Mouse (Mus musculus): ENCODE results near the gene Myocos. TPM values are rescaled to one million over a fixed set of nuclear protein-coding genes. Genes with fewer than 3 reads are reported as not detected.
A peak's percentile ranks its signal among the peaks of the same experiment; 100 is the strongest.
"Not testable (repeated sequence)": the region's sequence is repeated elsewhere in the genome, so short reads cannot be mapped to it uniquely, and the experiment has no call there.

Myocos gene
- polyA plus RNA-seq, 1 experiment from 2014 or later, result not detected

DNA sequence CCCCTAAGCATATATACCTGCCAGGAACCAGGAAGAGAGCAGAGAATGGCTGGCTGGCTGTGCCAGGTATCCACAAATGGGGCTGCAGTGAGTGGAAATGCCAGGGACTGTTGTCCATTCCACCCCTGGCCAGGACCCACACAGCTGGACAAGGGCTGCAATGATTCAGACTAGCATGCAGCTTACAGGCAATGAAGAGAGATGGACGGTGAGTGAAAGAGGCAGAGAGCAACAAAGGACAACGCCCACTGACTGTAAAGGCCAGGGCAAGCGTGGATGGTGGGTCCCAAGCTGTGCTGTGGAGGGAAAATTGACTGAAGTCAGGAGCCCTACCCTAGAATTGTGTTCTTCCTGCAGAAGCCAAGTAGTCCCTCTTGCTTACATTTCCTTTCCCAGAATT, 21.5 kb downstream of the Myocos start:
- WGBS, result 64% methylated on average over 3 of the region's 3 CpGs
- Histone ChIP-seq H3K4me3 (ENCODE audit: control insufficient read depth in 1 of 2, insufficient read depth in 1 of 2, low read depth in 1 of 2, low read length in 2 of 2) (no peak overlapping the region), H3K9ac (ENCODE audit: low read length) (no peak overlapping the region), H3K36me3 (ENCODE audit: control insufficient read depth, insufficient read depth, low read length) (no peaks in the 10 kb centered on the region), H3K27ac (replicated peaks in 1 of 2; ENCODE audit: control insufficient read depth in 1 of 2, insufficient read depth in 1 of 2, low read depth in 2 of 2, low read length in 2 of 2) (no peak overlapping the region), H3K9me3 (ENCODE audit: control insufficient read depth, low read length) (peaks cover 8% of the 10 kb centered on the region), H3K4me2 (ENCODE audit: low read length) (no peak overlapping the region), H3K4me1 (ENCODE audit: control insufficient read depth in 2 of 2, insufficient read depth in 2 of 2, low read length in 2 of 2) (no peaks in the 10 kb centered on the region), H3K27me3 (ENCODE audit: control insufficient read depth, insufficient read depth, low read length) (no peaks in the 10 kb centered on the region)
- no peak for ATAC-seq (ENCODE audit: insufficient number of reproducible peaks, insufficient read depth, low FRiP score, low read depth)

DNA sequence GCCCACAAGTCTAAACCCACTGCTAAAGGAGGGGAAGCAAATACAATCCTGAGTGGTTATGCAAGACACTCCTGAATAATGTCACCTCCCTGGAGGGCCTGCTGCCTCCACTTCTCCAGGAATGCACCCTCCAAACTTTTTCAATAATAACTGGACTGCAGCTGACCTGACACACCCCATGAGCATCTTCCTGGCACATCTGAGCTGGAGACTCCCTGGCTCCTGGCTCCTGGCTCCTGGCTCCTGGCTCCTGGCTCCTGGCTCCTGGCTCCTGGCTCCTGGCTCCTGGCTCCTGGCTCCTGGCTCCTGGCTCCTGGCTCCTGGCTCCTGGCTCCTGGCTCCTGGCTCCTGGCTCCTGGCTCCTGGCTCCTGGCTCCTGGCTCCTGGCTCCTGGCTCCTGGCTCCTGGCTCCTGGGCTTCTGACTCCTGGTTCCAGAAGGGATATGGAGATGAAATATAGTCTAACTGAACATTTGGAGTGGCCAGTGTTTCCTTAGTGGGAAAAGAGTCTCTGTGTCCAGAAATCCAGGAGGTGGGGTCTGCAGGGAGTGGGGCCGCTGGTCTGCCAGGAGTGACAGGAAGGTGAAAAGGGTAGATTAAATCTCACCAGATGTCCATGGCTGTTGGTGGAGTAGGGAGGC, 22.6 kb downstream of the Myocos start:
- WGBS, result 44% methylated on average over 1 of the region's 1 CpGs
- H3K9me3 ChIP-seq (ENCODE audit: control insufficient read depth, low read length); H3K9ac ChIP-seq (ENCODE audit: low read length); H3K36me3 ChIP-seq (ENCODE audit: control insufficient read depth, insufficient read depth, low read length); H3K27ac ChIP-seq (replicated peaks in 1 of 2; ENCODE audit: control insufficient read depth in 1 of 2, insufficient read depth in 1 of 2, low read depth in 2 of 2, low read length in 2 of 2); ATAC-seq (ENCODE audit: insufficient number of reproducible peaks, insufficient read depth, low FRiP score, low read depth); H3K4me3 ChIP-seq (ENCODE audit: control insufficient read depth in 1 of 2, insufficient read depth in 1 of 2, low read depth in 1 of 2, low read length in 2 of 2); H3K4me1 ChIP-seq (ENCODE audit: control insufficient read depth in 2 of 2, insufficient read depth in 2 of 2, low read length in 2 of 2); H3K4me2 ChIP-seq (ENCODE audit: low read length); H3K27me3 ChIP-seq (ENCODE audit: control insufficient read depth, insufficient read depth, low read length): not testable (repeated sequence)

DNA sequence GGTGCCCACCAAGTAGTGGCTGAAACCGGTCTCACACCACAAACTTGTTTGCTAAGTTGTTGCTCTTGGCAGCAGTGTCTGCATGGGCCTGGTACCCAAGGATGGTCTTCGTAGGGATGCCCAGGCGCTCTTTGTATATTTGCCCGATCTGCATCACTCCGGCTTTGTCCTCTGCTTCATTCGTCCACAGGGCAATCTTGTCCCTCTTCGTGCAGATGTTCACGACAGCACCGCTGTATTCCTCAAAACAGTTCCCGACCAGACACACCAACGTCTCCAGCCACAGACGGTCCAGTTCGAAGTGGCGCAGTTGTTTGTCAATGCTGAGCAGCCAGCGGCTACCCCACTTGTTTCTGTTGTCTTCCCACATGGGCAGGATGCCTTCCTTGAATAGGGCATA, 29.7 kb downstream of the Myocos start:
- ATAC-seq (ENCODE audit: insufficient number of reproducible peaks, insufficient read depth, low FRiP score, low read depth); H3K4me1 ChIP-seq (ENCODE audit: control insufficient read depth in 2 of 2, insufficient read depth in 2 of 2, low read length in 2 of 2); H3K9me3 ChIP-seq (ENCODE audit: control insufficient read depth, low read length); H3K4me3 ChIP-seq (ENCODE audit: control insufficient read depth in 1 of 2, insufficient read depth in 1 of 2, low read depth in 1 of 2, low read length in 2 of 2); H3K4me2 ChIP-seq (ENCODE audit: low read length); H3K9ac ChIP-seq (ENCODE audit: low read length); H3K27ac ChIP-seq (replicated peaks in 1 of 2; ENCODE audit: control insufficient read depth in 1 of 2, insufficient read depth in 1 of 2, low read depth in 2 of 2, low read length in 2 of 2); H3K27me3 ChIP-seq (ENCODE audit: control insufficient read depth, insufficient read depth, low read length); H3K36me3 ChIP-seq (ENCODE audit: control insufficient read depth, insufficient read depth, low read length): not testable (repeated sequence)
- 90% methylated on average over 15 of the region's 15 CpGs for WGBS

DNA sequence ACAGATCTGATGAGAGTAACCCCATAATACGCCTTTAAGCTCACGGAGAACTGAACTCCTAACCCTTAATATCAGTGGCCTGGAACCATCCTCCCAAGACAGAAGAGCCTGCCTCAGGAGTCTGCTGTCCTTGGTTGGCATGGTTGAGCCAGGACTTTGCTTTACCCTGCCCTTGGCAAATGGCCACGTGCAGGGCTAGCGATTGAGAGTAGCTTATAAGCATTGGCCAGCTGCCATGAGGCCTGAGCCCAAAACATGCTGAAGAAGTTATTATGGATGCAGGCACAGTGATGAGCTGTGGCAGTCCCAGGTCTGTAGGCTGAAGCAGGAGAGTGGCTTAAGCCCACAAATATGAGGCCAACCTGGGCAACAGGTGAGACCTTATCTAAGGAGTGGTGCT, 30.2 kb downstream of the Myocos start:
- H3K4me3 ChIP-seq (ENCODE audit: control insufficient read depth in 1 of 2, insufficient read depth in 1 of 2, low read depth in 1 of 2, low read length in 2 of 2); H3K4me1 ChIP-seq (ENCODE audit: control insufficient read depth in 2 of 2, insufficient read depth in 2 of 2, low read length in 2 of 2); H3K9me3 ChIP-seq (ENCODE audit: control insufficient read depth, low read length); H3K27ac ChIP-seq (replicated peaks in 1 of 2; ENCODE audit: control insufficient read depth in 1 of 2, insufficient read depth in 1 of 2, low read depth in 2 of 2, low read length in 2 of 2); ATAC-seq (ENCODE audit: insufficient number of reproducible peaks, insufficient read depth, low FRiP score, low read depth); H3K9ac ChIP-seq (ENCODE audit: low read length); H3K36me3 ChIP-seq (ENCODE audit: control insufficient read depth, insufficient read depth, low read length); H3K27me3 ChIP-seq (ENCODE audit: control insufficient read depth, insufficient read depth, low read length); H3K4me2 ChIP-seq (ENCODE audit: low read length): not testable (repeated sequence)
- 79% methylated on average over 4 of the region's 4 CpGs for WGBS

DNA sequence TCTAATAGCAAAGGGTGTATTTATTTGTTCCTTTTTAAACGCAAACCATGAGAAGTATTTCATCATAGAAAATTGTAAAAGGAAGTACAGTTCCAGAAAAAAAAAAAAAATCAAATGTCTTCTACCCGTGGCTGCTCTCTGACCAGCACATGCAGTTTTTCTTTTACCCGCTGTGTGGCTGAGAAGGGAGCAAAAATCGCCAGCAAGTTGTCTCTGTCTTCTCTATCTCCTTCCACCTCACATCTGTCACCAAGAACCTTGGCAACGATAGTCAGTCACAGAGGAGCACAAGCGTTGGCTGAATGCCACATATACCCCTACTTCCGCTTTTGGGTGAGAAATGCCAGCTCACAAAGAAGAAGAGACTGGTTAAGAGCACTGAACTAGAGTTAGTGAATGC, 32.8 kb downstream of the Myocos start:
- peak overlapping the region; percentile 32 for H3K4me2 ChIP-seq (ENCODE audit: low read length)
- H3K27me3 ChIP-seq (ENCODE audit: control insufficient read depth, insufficient read depth, low read length), result no peaks in the 10 kb centered on the region
- no peaks in the 10 kb centered on the region for H3K36me3 ChIP-seq (ENCODE audit: control insufficient read depth, insufficient read depth, low read length)
- H3K9ac ChIP-seq (ENCODE audit: low read length), result no peak overlapping the region
- H3K4me3 ChIP-seq (ENCODE audit: control insufficient read depth in 1 of 2, insufficient read depth in 1 of 2, low read depth in 1 of 2, low read length in 2 of 2), result no peak overlapping the region
- peaks cover 3 to 7% of the 10 kb centered on the region in 2 experiments; a peak in 2 of 4 replicates for H3K4me1 ChIP-seq (ENCODE audit: control insufficient read depth in 2 of 2, insufficient read depth in 2 of 2, low read length in 2 of 2)
- no peaks in the 10 kb centered on the region for H3K9me3 ChIP-seq (ENCODE audit: control insufficient read depth, low read length)
- no peak for ATAC-seq (ENCODE audit: insufficient number of reproducible peaks, insufficient read depth, low FRiP score, low read depth)
- WGBS, result 21% methylated on average over 7 of the region's 7 CpGs
- H3K27ac ChIP-seq (replicated peaks in 1 of 2; ENCODE audit: control insufficient read depth in 1 of 2, insufficient read depth in 1 of 2, low read depth in 2 of 2, low read length in 2 of 2), result no peak overlapping the region

DNA sequence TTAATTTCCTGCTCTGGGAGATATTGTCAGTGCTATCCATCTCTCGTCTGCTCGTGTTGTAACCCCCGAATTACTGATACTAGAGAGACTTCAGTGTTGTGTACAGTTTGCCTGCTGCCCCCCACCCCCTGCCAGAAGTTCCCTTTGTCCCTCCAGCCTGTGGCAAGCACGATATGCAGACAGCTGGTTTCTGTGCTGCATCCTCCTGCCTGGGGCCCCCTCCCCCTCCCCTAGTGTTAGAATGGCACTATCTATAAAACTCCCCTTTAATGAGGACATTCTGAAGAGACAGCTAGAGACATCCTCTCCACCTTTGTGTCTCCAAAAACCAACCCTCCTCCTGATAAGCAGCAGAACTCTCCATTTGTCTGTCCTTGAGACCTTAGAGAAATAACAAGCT, 34.1 kb downstream of the Myocos start:
- Histone ChIP-seq H3K27me3 (ENCODE audit: control insufficient read depth, insufficient read depth, low read length) (no peaks in the 10 kb centered on the region), H3K36me3 (ENCODE audit: control insufficient read depth, insufficient read depth, low read length) (no peaks in the 10 kb centered on the region), H3K4me2 (ENCODE audit: low read length) (no peak overlapping the region), H3K9me3 (ENCODE audit: control insufficient read depth, low read length) (no peaks in the 10 kb centered on the region), H3K9ac (ENCODE audit: low read length) (no peak overlapping the region), H3K27ac (replicated peaks in 1 of 2; ENCODE audit: control insufficient read depth in 1 of 2, insufficient read depth in 1 of 2, low read depth in 2 of 2, low read length in 2 of 2) (no peak overlapping the region), H3K4me3 (ENCODE audit: control insufficient read depth in 1 of 2, insufficient read depth in 1 of 2, low read depth in 1 of 2, low read length in 2 of 2) (no peak overlapping the region), H3K4me1 (ENCODE audit: control insufficient read depth in 2 of 2, insufficient read depth in 2 of 2, low read length in 2 of 2) (peaks cover 3 to 7% of the 10 kb centered on the region in 2 experiments; a peak in 2 of 4 replicates)
- no peak for ATAC-seq (ENCODE audit: insufficient number of reproducible peaks, insufficient read depth, low FRiP score, low read depth)
- 26% methylated on average over 4 of the region's 4 CpGs for WGBS

DNA sequence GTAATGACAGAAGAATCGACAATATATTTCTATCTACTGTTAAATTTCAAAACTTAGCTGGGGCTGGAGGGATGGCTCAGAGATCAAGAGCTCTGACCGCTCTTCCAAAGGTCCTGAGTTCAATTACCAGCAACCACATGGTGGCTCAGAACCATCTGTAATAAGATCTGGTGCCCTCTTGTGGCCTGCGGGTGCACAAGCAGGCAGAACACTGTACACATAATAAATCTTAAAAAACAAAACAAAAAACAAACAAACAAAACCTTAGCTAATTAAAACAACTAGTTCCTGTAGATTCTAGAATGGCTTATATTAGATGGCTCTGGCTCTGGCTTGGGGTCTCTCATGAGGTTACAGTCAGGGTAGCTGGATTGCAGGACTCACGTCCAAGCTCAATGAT, 37.5 kb downstream of the Myocos start:
- peaks cover 3 to 7% of the 10 kb centered on the region in 2 experiments; a peak in 2 of 4 replicates for H3K4me1 ChIP-seq (ENCODE audit: control insufficient read depth in 2 of 2, insufficient read depth in 2 of 2, low read length in 2 of 2)
- ATAC-seq (ENCODE audit: insufficient number of reproducible peaks, insufficient read depth, low FRiP score, low read depth), result no peak
- 65% methylated on average over 4 of the region's 4 CpGs for WGBS
- no peak overlapping the region for H3K9ac ChIP-seq (ENCODE audit: low read length)
- H3K36me3 ChIP-seq (ENCODE audit: control insufficient read depth, insufficient read depth, low read length), result no peaks in the 10 kb centered on the region
- H3K27me3 ChIP-seq (ENCODE audit: control insufficient read depth, insufficient read depth, low read length), result no peaks in the 10 kb centered on the region
- H3K4me3 ChIP-seq (ENCODE audit: control insufficient read depth in 1 of 2, insufficient read depth in 1 of 2, low read depth in 1 of 2, low read length in 2 of 2), result no peak overlapping the region
- H3K4me2 ChIP-seq (ENCODE audit: low read length), result no peak overlapping the region
- H3K9me3 ChIP-seq (ENCODE audit: control insufficient read depth, low read length), result no peaks in the 10 kb centered on the region
- H3K27ac ChIP-seq (replicated peaks in 1 of 2; ENCODE audit: control insufficient read depth in 1 of 2, insufficient read depth in 1 of 2, low read depth in 2 of 2, low read length in 2 of 2), result no peak overlapping the region

DNA sequence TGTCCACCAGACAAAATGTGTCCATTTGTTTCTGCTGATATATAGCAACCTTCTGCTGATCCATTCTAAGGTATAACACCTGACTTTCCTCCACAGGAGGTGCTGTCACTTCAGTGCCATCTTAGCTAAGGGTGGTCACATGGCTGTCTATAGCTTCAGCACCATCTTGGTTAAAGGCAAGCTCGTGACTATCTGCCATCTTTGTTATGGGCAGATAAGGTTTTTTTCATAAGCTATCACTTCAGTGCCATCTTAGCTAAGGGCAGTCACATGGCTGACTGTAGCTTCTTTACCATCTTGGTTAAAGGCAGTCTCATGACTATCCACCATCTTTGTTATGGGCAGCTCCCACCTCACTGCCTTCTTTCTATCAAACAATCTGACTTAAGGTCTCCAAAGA, 42.5 kb downstream of the Myocos start:
- Histone ChIP-seq H3K27ac (replicated peaks in 1 of 2; ENCODE audit: control insufficient read depth in 1 of 2, insufficient read depth in 1 of 2, low read depth in 2 of 2, low read length in 2 of 2) (no peak overlapping the region), H3K27me3 (ENCODE audit: control insufficient read depth, insufficient read depth, low read length) (no peaks in the 10 kb centered on the region), H3K9me3 (ENCODE audit: control insufficient read depth, low read length) (no peaks in the 10 kb centered on the region), H3K4me1 (ENCODE audit: control insufficient read depth in 2 of 2, insufficient read depth in 2 of 2, low read length in 2 of 2) (no peaks in the 10 kb centered on the region), H3K4me2 (ENCODE audit: low read length) (no peak overlapping the region), H3K9ac (ENCODE audit: low read length) (no peak overlapping the region), H3K4me3 (ENCODE audit: control insufficient read depth in 1 of 2, insufficient read depth in 1 of 2, low read depth in 1 of 2, low read length in 2 of 2) (no peak overlapping the region), H3K36me3 (ENCODE audit: control insufficient read depth, insufficient read depth, low read length) (no peaks in the 10 kb centered on the region)
- ATAC-seq (ENCODE audit: insufficient number of reproducible peaks, insufficient read depth, low FRiP score, low read depth), result no peak
- WGBS, result 85% methylated on average over 1 of the region's 1 CpGs

Measured in heart, embryonic 14.5 days (tissue).